Comparison of ENCODE assay signal across 15 mouse cellular contexts in genomic region chr15:29255152-29255551, GRCm38 (mm10).
DNase-seq lines count a peak whose midpoint lies in the region; ATAC-seq and TF ChIP-seq lines count a peak whose summit lies in the region.
"Had no signal": no experiment of that assay in that cellular context is flagged by ENCODE, and none has a peak within 500 bp of the region (broad histone marks: within the 10 kb centered on the region; RNA-seq: fewer than 3 reads in every experiment).

No protein-coding gene starts in this region.

- no peaks in the 10 kb centered on the region for H3K27me3 ChIP-seq in heart, postnatal 0 days (ENCODE audit: control insufficient read depth, insufficient read depth, low read length)
- no peaks in the 10 kb centered on the region for H3K27me3 ChIP-seq in heart, embryonic 10.5 days (ENCODE audit: insufficient read depth, poor library complexity, severe bottlenecking)
- H3K27me3 ChIP-seq: embryonic facial prominence, embryonic 13.5 days had no signal

- DNase-seq in cerebellum, adult 8-10 months: peak; percentile 18
- no peak for DNase-seq in cerebellum, postnatal 4 days (ENCODE audit: low spot score in 2 of 2)
- peak; percentile 43 for DNase-seq in heart, postnatal 0 days (ENCODE audit: low spot score)
- DNase-seq in heart, embryonic 10.5 days (ENCODE audit: low spot score): no peak
- DNase-seq in Muller cell, postnatal 12 days (ENCODE audit: inconsistent ontology term): peak; percentile 18
- DNase-seq in left cerebral cortex, adult 18-20 months (ENCODE audit: low spot score in 2 of 2): peak; percentile 45 to 47
- DNase-seq in layer of hippocampus, postnatal 10 days (ENCODE audit: low spot score in 2 of 2): no peak
- DNase-seq: thymus, adult 2 months had no signal

- TF ChIP-seq CTCF in heart, postnatal 0 days (IDR thresholded peaks at IDR 0.05; ENCODE audit: low read depth): no peak

- H3K4me2 ChIP-seq in heart, postnatal 0 days (ENCODE audit: low read depth, low read length): no peak overlapping the region
- H3K4me2 ChIP-seq: embryonic facial prominence, embryonic 13.5 days; hindbrain, embryonic 14.5 days had no signal

- H3K4me1 ChIP-seq in heart, postnatal 0 days (ENCODE audit: control insufficient read depth, insufficient read depth): no peaks in the 10 kb centered on the region
- no peaks in the 10 kb centered on the region for H3K4me1 ChIP-seq in heart, embryonic 10.5 days
- H3K4me1 ChIP-seq: embryonic facial prominence, embryonic 13.5 days had no signal

- no peak overlapping the region for H3K4me3 ChIP-seq in heart, postnatal 0 days (ENCODE audit: low read depth, low read length)
- no peak overlapping the region for H3K4me3 ChIP-seq in heart, embryonic 10.5 days
- H3K4me3 ChIP-seq: embryonic facial prominence, embryonic 13.5 days; layer of hippocampus, adult 2 months had no signal

- 15% methylated on average over 3 of the region's 3 CpGs for WGBS in heart, postnatal 0 days
- 51% methylated on average over 3 of the region's 3 CpGs for WGBS in heart, embryonic 10.5 days

- no peaks in the 10 kb centered on the region for H3K9me3 ChIP-seq in heart, postnatal 0 days (replicated peaks; ENCODE audit: control insufficient read depth, low read length)
- no peaks in the 10 kb centered on the region for H3K9me3 ChIP-seq in heart, embryonic 10.5 days
- H3K9me3 ChIP-seq: embryonic facial prominence, embryonic 13.5 days had no signal

- H3K27ac ChIP-seq in heart, postnatal 0 days (ENCODE audit: low read depth): no peak overlapping the region
- H3K27ac ChIP-seq in heart, embryonic 10.5 days: no peak overlapping the region
- H3K27ac ChIP-seq: embryonic facial prominence, embryonic 13.5 days; hindbrain, embryonic 14.5 days; kidney, postnatal 0 days; layer of hippocampus, adult 2 months had no signal

- no peak overlapping the region for H3K9ac ChIP-seq in heart, postnatal 0 days (replicated peaks; ENCODE audit: low read depth, low read length)
- H3K9ac ChIP-seq: embryonic facial prominence, embryonic 13.5 days; hindbrain, embryonic 14.5 days had no signal

- no peak for TF ChIP-seq EP300 in heart, postnatal 0 days (IDR thresholded peaks at IDR 0.05; ENCODE audit: low read depth)

- H3K36me3 ChIP-seq in heart, postnatal 0 days (replicated peaks; ENCODE audit: control insufficient read depth, insufficient read depth, low read length): no peaks in the 10 kb centered on the region
- no peaks in the 10 kb centered on the region for H3K36me3 ChIP-seq in heart, embryonic 10.5 days
- H3K36me3 ChIP-seq: embryonic facial prominence, embryonic 13.5 days had no signal

- peak; percentile 63 for ATAC-seq in heart, postnatal 0 days (ENCODE audit: insufficient read depth, low read depth)
- ATAC-seq in granulocyte monocyte progenitor cell, adult 5-6 weeks (replicated peaks; ENCODE audit: poor library complexity, severe bottlenecking): no peak
- ATAC-seq: intestine, embryonic 16.5 days; midbrain, embryonic 16.5 days had no signal

Comparison
In these comparisons a context has a peak if more than half of its experiments do, and no peak if none do; other contexts are left out.
1. DNase-seq: peak in cerebellum, adult 8-10 months (single experiment), heart, postnatal 0 days (single experiment), Muller cell, postnatal 12 days (single experiment) and left cerebral cortex, adult 18-20 months (2 of 2); none in cerebellum, postnatal 4 days (0 of 2), heart, embryonic 10.5 days (single experiment) and layer of hippocampus, postnatal 10 days (0 of 2).